Mouse (Mus musculus) MEL (cell line): Measurements from ENCODE around the gene Fars2. TPM values are rescaled to one million over a fixed set of nuclear protein-coding genes. Genes with fewer than 3 reads are reported as not detected.

Source experiments
- DNase-seq: peaks from one replicate; pipeline ENCODE4 v3.0.0; 2011; ENCODE audit warnings: low read depth, low spot score
- H3K27ac ChIP-seq: 2 replicates; pipeline ENCODE4 v1.5.1; 2012; ENCODE audit warnings: low read depth, mild to moderate bottlenecking, control low read depth, low read length, moderate library complexity; ENCODE audit not compliant: control insufficient read depth
- H3K27me3 ChIP-seq, 2 experiments: fragments of 150-350 bp in 1 of 2; sonication (generic) in 1 of 2; 2 replicates each; pipeline ENCODE4 v1.6.1; 2012; ENCODE audit warnings: low read length in 2 of 2, mild to moderate bottlenecking in 2 of 2, improper control_type of control experiment in 1 of 2, moderate library complexity in 1 of 2; ENCODE audit not compliant: insufficient read depth in 2 of 2, control insufficient read depth in 1 of 2
- H3K36me3 ChIP-seq, 2 experiments: 2 replicates each; pipeline ENCODE4 v1.6.1; 2012 to 2014; ENCODE audit warnings: low read length in 2 of 2, improper control_type of control experiment in 1 of 2, inconsistent platforms in 1 of 2, mild to moderate bottlenecking in 1 of 2; ENCODE audit not compliant: insufficient read depth in 2 of 2, control insufficient read depth in 1 of 2
- H3K4me1 ChIP-seq, 2 experiments: fragments of 150-350 bp in 1 of 2; sonication (generic) in 1 of 2; 2 replicates each; pipeline ENCODE4 v1.6.1; 2012; ENCODE audit warnings: low read length in 2 of 2, improper control_type of control experiment in 1 of 2, mild to moderate bottlenecking in 1 of 2; ENCODE audit not compliant: insufficient read depth in 2 of 2, control insufficient read depth in 1 of 2
- H3K4me3 ChIP-seq, 2 experiments: fragments of 150-350 bp in 1 of 2; sonication (generic) in 1 of 2; 2 replicates each; pipeline ENCODE4 v1.5.1; 2012; ENCODE audit warnings: low read depth in 2 of 2, low read length in 2 of 2, mild to moderate bottlenecking in 2 of 2, moderate library complexity in 2 of 2, control low read depth in 1 of 2, improper control_type of control experiment in 1 of 2; ENCODE audit not compliant: control insufficient read depth in 1 of 2, insufficient read depth in 1 of 2
- H3K79me2 ChIP-seq: 2 replicates; pipeline ENCODE4 v1.6.1; 2012; ENCODE audit warnings: mild to moderate bottlenecking, low read length, moderate library complexity; ENCODE audit not compliant: control insufficient read depth, poor library complexity, insufficient read depth
- H3K9ac ChIP-seq: 2 replicates; pipeline ENCODE4 v1.6.1; 2012; ENCODE audit warnings: low read depth, mild to moderate bottlenecking, control low read depth, low read length, moderate library complexity; ENCODE audit not compliant: control insufficient read depth, poor library complexity, severe bottlenecking
- H3K9me3 ChIP-seq: fragments of 150-350 bp; sonication (generic); replicated peaks from 2 replicates; pipeline ENCODE4 v1.6.1; 2012; ENCODE audit warnings: mild to moderate bottlenecking, low read length, improper control_type of control experiment, moderate library complexity; ENCODE audit not compliant: insufficient read depth
- BHLHE40 ChIP-seq: IDR thresholded peaks from 2 replicates; pipeline ENCODE4 v1.6.1; 2012; ENCODE audit warnings: low read depth, mild to moderate bottlenecking, inconsistent platforms, low read length, improper control_type of control experiment, borderline replicate concordance
- CHD1 ChIP-seq: IDR thresholded peaks from 2 replicates; pipeline ENCODE4 v1.6.1; 2012; ENCODE audit warnings: low read depth, mild to moderate bottlenecking, inconsistent platforms, low read length, improper control_type of control experiment
- CHD2 ChIP-seq: IDR thresholded peaks from 2 replicates; pipeline ENCODE4 v1.6.1; 2011; ENCODE audit warnings: low read length, improper control_type of control experiment
- CTCF ChIP-seq, 3 experiments: IDR thresholded peaks in 2 of 3; conservative IDR thresholded peaks in 1 of 3; 2 replicates each; pipeline ENCODE4 v1.5.1; 2011 to 2012; ENCODE audit warnings: low read length in 3 of 3, low read depth in 2 of 3, mild to moderate bottlenecking in 2 of 3, improper control_type of control experiment in 1 of 3, inconsistent platforms in 1 of 3, mixed read lengths in 1 of 3, moderate library complexity in 1 of 3; ENCODE audit not compliant: control insufficient read depth in 1 of 3, insufficient read depth in 1 of 3, poor library complexity in 1 of 3, severe bottlenecking in 1 of 3
- E2F4 ChIP-seq: IDR thresholded peaks from 2 replicates; pipeline ENCODE4 v1.6.1; 2011; ENCODE audit warnings: low read depth, low read length, improper control_type of control experiment, borderline replicate concordance
- GABPA ChIP-seq: IDR thresholded peaks from 2 replicates; pipeline ENCODE4 v1.6.1; 2012; ENCODE audit warnings: low read depth, mild to moderate bottlenecking, inconsistent platforms, low read length, improper control_type of control experiment, moderate library complexity
- MAFK ChIP-seq: IDR thresholded peaks from 2 replicates; pipeline ENCODE4 v1.6.1; 2011; ENCODE audit warnings: low read depth, mild to moderate bottlenecking, low read length, improper control_type of control experiment, borderline replicate concordance
- MAX ChIP-seq: IDR thresholded peaks from 2 replicates; pipeline ENCODE4 v1.6.1; 2011; ENCODE audit warnings: low read length, improper control_type of control experiment
- MAZ ChIP-seq: IDR thresholded peaks from 2 replicates; pipeline ENCODE4 v1.6.1; 2012; ENCODE audit warnings: low read depth, mild to moderate bottlenecking, inconsistent platforms, low read length, improper control_type of control experiment
- MXI1 ChIP-seq: IDR thresholded peaks from 2 replicates; pipeline ENCODE4 v1.6.1; 2011; ENCODE audit warnings: mild to moderate bottlenecking, low read depth, low read length, improper control_type of control experiment
- MYB ChIP-seq: IDR thresholded peaks from 2 replicates; pipeline ENCODE4 v1.6.1; 2011; ENCODE audit warnings: mild to moderate bottlenecking, low read depth, low read length, improper control_type of control experiment
- MYC ChIP-seq: IDR thresholded peaks from 2 replicates; pipeline ENCODE4 v1.6.1; 2011; ENCODE audit warnings: low read depth, mild to moderate bottlenecking, low read length, improper control_type of control experiment, moderate library complexity
- NELFE ChIP-seq: IDR thresholded peaks from 2 replicates; pipeline ENCODE4 v1.6.1; 2011; ENCODE audit warnings: low read depth, low read length, improper control_type of control experiment
- POLR2A ChIP-seq, 2 experiments: IDR thresholded peaks; 2 replicates each; pipeline ENCODE4 v1.6.1; 2011 to 2012; ENCODE audit warnings: low read length in 2 of 2, mild to moderate bottlenecking in 2 of 2, control low read depth in 1 of 2, improper control_type of control experiment in 1 of 2, low read depth in 1 of 2, moderate library complexity in 1 of 2; ENCODE audit not compliant: control insufficient read depth in 1 of 2, insufficient read depth in 1 of 2, poor library complexity in 1 of 2
- POLR2AphosphoS5 ChIP-seq: IDR thresholded peaks from 2 replicates; pipeline ENCODE4 v1.6.1; 2012; ENCODE audit warnings: low read depth, borderline replicate concordance, mild to moderate bottlenecking, inconsistent platforms, low read length, moderate library complexity, mixed read lengths
- RAD21 ChIP-seq: IDR thresholded peaks from 2 replicates; pipeline ENCODE4 v1.6.1; 2011; ENCODE audit warnings: mild to moderate bottlenecking, low read depth, low read length, improper control_type of control experiment
- SIN3A ChIP-seq: IDR thresholded peaks from 2 replicates; pipeline ENCODE4 v1.6.1; 2012; ENCODE audit warnings: low read length, improper control_type of control experiment, inconsistent platforms
- SMC3 ChIP-seq: IDR thresholded peaks from 2 replicates; pipeline ENCODE4 v1.6.1; 2011; ENCODE audit warnings: low read depth, low read length, improper control_type of control experiment
- TAL1 ChIP-seq: IDR thresholded peaks from 2 replicates; pipeline ENCODE4 v1.6.1; 2012; ENCODE audit warnings: mild to moderate bottlenecking, inconsistent platforms, low read length, moderate library complexity, mixed read lengths
- USF1 ChIP-seq: IDR thresholded peaks from 2 replicates; pipeline ENCODE4 v1.6.1; 2014; ENCODE audit warnings: low read depth, mild to moderate bottlenecking, inconsistent platforms, low read length, improper control_type of control experiment, moderate library complexity
- ZC3H11A ChIP-seq: IDR thresholded peaks from 2 replicates; pipeline ENCODE4 v1.6.1; 2012; ENCODE audit warnings: low read depth, mild to moderate bottlenecking, inconsistent platforms, low read length, improper control_type of control experiment
- ZNF384 ChIP-seq: IDR thresholded peaks from 2 replicates; pipeline ENCODE4 v1.6.1; 2012; ENCODE audit warnings: low read depth, mild to moderate bottlenecking, inconsistent platforms, low read length, improper control_type of control experiment
- polyA plus RNA-seq, 2 experiments: library from polyadenylated mRNA; stranded (reverse) in 1 of 2; unstranded in 1 of 2; fragments of >175 nt in 1 of 2; fragments of >200 nt in 1 of 2; gene quantifications; 2 replicates each; pipeline versions ENCODE4 v1.2.1 to v1.2.4; 2012; ENCODE audit warnings: low replicate concordance in 2 of 2, low read depth in 1 of 2; ENCODE audit not compliant: insufficient read length in 2 of 2, insufficient read depth in 1 of 2, missing spikeins in 1 of 2
- total RNA-seq: library from RNA; depleted of rRNA; stranded (reverse); fragments of 300-350 nt; gene quantifications from 2 replicates; pipeline ENCODE4 v1.2.3, GENCODE M21; 2012

Gene Fars2
- total and polyA plus RNA-seq, 3 experiments, result 32.6 to 39.2 TPM; not detected in 1

- Histone ChIP-seq H3K27ac (no peak overlapping the region), H3K27me3 (no peaks in the 10 kb centered on the region), H3K9ac (no peak overlapping the region), H3K4me3 (no peak overlapping the region), H3K9me3 (no peaks in the 10 kb centered on the region), H3K4me1 (no peaks in the 10 kb centered on the region), H3K36me3 (no peaks in the 10 kb centered on the region), H3K79me2 (no peaks in the 10 kb centered on the region)
- TF ChIP-seq MYC, result no peak
- no peak for TF ChIP-seq POLR2A (IDR thresholded peaks at IDR 0.05; ENCODE audit: control insufficient read depth in 1 of 2, insufficient read depth in 1 of 2, low read depth in 1 of 2, low read length in 2 of 2, poor library complexity in 1 of 2)
- no peak for TF ChIP-seq SIN3A
- TF ChIP-seq ZC3H11A, result no peak
- no peak for TF ChIP-seq BHLHE40
- TF ChIP-seq GABPA, result no peak
- no peak for TF ChIP-seq MAZ
- no peak for TF ChIP-seq USF1
- TF ChIP-seq MAFK, result no peak
- no peak for TF ChIP-seq TAL1
- no peak for TF ChIP-seq CHD2
- no peak for TF ChIP-seq MAX
- no peak for DNase-seq
These were observed 28.4 kb downstream of the Fars2 start for GRCm38 (mm10) chr13:36145601-36146000.

DNA sequence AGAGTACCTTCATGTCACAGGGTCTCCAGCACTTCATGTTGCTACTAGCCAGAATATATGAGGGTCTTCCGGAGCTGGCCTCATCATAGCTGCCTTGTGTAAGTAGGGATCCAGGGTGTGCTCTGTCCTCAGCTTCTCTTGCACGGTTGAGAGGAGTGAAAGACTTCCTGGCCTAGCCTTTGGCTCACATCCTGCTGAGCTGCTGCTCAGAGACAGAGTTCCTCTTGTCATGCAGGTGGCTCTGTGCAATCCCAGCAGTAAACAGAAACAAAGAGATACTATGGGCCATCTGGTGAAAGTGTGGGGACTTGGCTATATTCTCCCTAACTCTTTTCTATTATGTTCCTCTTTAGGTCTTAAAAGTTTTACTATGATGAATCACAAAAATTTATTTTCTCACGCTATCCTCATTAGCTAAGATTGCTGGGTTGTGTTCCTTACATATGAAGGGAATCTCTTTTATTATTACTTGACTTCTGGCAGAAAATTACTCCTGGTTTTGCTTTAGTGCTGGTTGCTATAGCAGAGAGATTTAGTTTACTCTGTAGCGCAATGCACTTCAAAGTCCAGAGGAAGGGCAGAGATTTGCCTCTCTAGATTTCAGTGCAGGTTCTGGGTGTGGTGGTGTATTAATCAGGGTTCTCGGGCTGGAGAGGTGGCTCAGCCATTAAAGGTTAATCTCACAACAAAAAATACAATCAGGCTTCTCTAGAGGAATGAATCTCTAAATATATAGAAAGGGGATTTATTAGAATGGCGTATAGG lies 32.1 kb downstream of the Fars2 start:
- Histone ChIP-seq H3K36me3 (no peaks in the 10 kb centered on the region), H3K9me3 (no peaks in the 10 kb centered on the region), H3K4me3 (no peak overlapping the region), H3K27me3 (no peaks in the 10 kb centered on the region), H3K4me1 (no peaks in the 10 kb centered on the region), H3K79me2 (no peaks in the 10 kb centered on the region), H3K9ac (no peak overlapping the region), H3K27ac (no peak overlapping the region)
- TF ChIP-seq MYC (no peak), BHLHE40 (no peak), CHD2 (no peak), RAD21 (no peak), SIN3A (no peak), ZNF384 (no peak), CTCF (IDR thresholded peaks at IDR 0.05 in 2 of 3, conservative IDR thresholded peaks at IDR 0.05 in 1 of 3; ENCODE audit: control insufficient read depth in 1 of 3, insufficient read depth in 1 of 3, low read depth in 2 of 3, low read length in 3 of 3, poor library complexity in 1 of 3, severe bottlenecking in 1 of 3) (no peak), SMC3 (no peak), NELFE (no peak), E2F4 (no peak), MXI1 (no peak), MYB (no peak), POLR2A (IDR thresholded peaks at IDR 0.05; ENCODE audit: control insufficient read depth in 1 of 2, insufficient read depth in 1 of 2, low read depth in 1 of 2, low read length in 2 of 2, poor library complexity in 1 of 2) (no peak), TAL1 (no peak), CHD1 (no peak), POLR2AphosphoS5 (no peak), USF1 (no peak), MAX (no peak)
- no peak for DNase-seq
